Mouse (Mus musculus): ENCODE data around the gene Gapvd1. TPM values are rescaled to one million over a fixed set of nuclear protein-coding genes. Genes with fewer than 3 reads are reported as not detected.

Gene Gapvd1
- polyA plus RNA-seq, 1 experiment from 2014 or later = 89.4 TPM

- Histone ChIP-seq H3K4me1 (peaks cover 31% of the 10 kb centered on the region), H3K27ac (no peak overlapping the region), H3K36me3 (replicated peaks) (peaks cover 15% of the 10 kb centered on the region), H3K27me3 (ENCODE audit: poor library complexity, severe bottlenecking) (peaks cover 46% of the 10 kb centered on the region), H3K4me3 (no peak overlapping the region), H3K9me3 (no peaks in the 10 kb centered on the region)
- WGBS = 90% methylated on average over 6 of the region's 6 CpGs
- no peak for DNase-seq (ENCODE audit: extremely low spot score, low spot score)
Observed at GRCm38 (mm10) chr2:34670470-34670869, 84.6 kb downstream of the Gapvd1 start.

- Histone ChIP-seq H3K27me3 (ENCODE audit: poor library complexity, severe bottlenecking) (peaks cover 46% of the 10 kb centered on the region), H3K27ac (no peak overlapping the region)
Observed at GRCm38 (mm10) chr2:34669203-34669746, 85.8 kb downstream of the Gapvd1 start.

GRCm38 (mm10) chr2:34668440-34669191 is 86.4 kb downstream of the Gapvd1 start:
- H3K4me1 ChIP-seq = peaks cover 31% of the 10 kb centered on the region
- H3K36me3 ChIP-seq (replicated peaks) = no peaks in the 10 kb centered on the region
- 48% methylated on average over 17 of the region's 17 CpGs for WGBS
- H3K9me3 ChIP-seq = 0 out of 2 replicates have a peak, but pooled peaks cover 2% of the 10 kb centered on the region
- no peak overlapping the region for H3K27ac ChIP-seq
- H3K27me3 ChIP-seq (ENCODE audit: poor library complexity, severe bottlenecking) = peaks cover 46% of the 10 kb centered on the region
- no peak overlapping the region for H3K4me3 ChIP-seq
- no peak for DNase-seq (ENCODE audit: extremely low spot score, low spot score)

More at GRCm38 (mm10) chr2:34669203-34669746, 85.8 kb downstream of the Gapvd1 start:
- H3K36me3 ChIP-seq (replicated peaks) = peaks cover 5% of the 10 kb centered on the region
- WGBS = 73% methylated on average over 8 of the region's 8 CpGs
- no peak for DNase-seq (ENCODE audit: extremely low spot score, low spot score)
- H3K9me3 ChIP-seq = no peaks in the 10 kb centered on the region
- peaks cover 31% of the 10 kb centered on the region for H3K4me1 ChIP-seq
- H3K4me3 ChIP-seq = no peak overlapping the region

GRCm38 (mm10) chr2:34667820-34668219 is 87.2 kb downstream of the Gapvd1 start:
- DNase-seq (ENCODE audit: extremely low spot score, low spot score) = no peak
- H3K36me3 ChIP-seq (replicated peaks) = no peaks in the 10 kb centered on the region
- WGBS = 21% methylated on average over 10 of the region's 10 CpGs
- H3K4me3 ChIP-seq = no peak overlapping the region
- peaks cover 46% of the 10 kb centered on the region for H3K27me3 ChIP-seq (ENCODE audit: poor library complexity, severe bottlenecking)
- H3K27ac ChIP-seq = no peak overlapping the region
- peaks cover 31% of the 10 kb centered on the region for H3K4me1 ChIP-seq
- 0 out of 2 replicates have a peak, but pooled peaks cover 2% of the 10 kb centered on the region for H3K9me3 ChIP-seq

DNA sequence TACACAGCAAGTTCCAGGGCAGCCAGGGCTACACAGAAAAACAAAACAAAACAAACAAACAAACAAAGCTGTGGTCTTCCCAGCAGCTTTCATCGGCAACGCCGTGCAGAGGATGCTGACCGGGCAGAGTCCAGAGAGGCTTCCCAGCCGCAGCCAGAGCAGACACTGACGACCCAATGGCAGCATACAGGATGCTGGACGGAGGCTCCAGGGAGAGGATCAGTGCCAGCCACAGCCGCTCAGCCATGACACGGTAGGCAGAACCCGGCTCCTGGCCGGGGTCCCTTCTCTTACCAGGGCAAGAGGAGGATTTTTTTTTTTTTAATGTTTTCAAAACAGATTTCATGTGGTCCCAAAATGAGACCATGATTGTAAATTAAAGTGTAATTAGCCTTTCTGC is 107.6 kb downstream of the Gapvd1 start:
- H3K27me3 ChIP-seq (ENCODE audit: poor library complexity, severe bottlenecking) = peaks cover 30% of the 10 kb centered on the region
- H3K36me3 ChIP-seq (replicated peaks) = no peaks in the 10 kb centered on the region
- H3K4me1 ChIP-seq = peaks cover 14% of the 10 kb centered on the region
- DNase-seq (ENCODE audit: extremely low spot score, low spot score) = no peak
- 0 out of 2 replicates have a peak, but pooled peaks cover 4% of the 10 kb centered on the region for H3K9me3 ChIP-seq
- no peak overlapping the region for H3K27ac ChIP-seq
- 75% methylated on average over 11 of the region's 11 CpGs for WGBS
- H3K4me3 ChIP-seq = no peak overlapping the region

DNA sequence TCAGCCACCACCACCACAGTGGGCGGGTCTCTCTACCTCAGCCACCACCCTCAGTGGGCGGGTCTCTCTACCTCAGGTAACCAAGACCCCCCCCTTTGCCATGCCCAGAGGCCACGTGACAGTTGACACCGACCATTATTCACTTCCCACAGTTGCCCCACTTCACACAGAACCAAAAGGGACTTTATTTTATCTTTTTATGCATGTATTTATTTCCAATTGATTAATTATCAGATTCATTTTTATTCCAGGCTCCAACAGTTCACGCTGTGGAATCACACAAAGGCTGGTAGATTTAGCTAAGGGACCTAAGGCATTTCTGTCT is 108.5 kb downstream of the Gapvd1 start:
- Histone ChIP-seq H3K4me3 (peak overlapping the region; percentile 53), H3K36me3 (replicated peaks) (no peaks in the 10 kb centered on the region), H3K9me3 (0 out of 2 replicates have a peak, but pooled peaks cover 2% of the 10 kb centered on the region), H3K27me3 (ENCODE audit: poor library complexity, severe bottlenecking) (peaks cover 30% of the 10 kb centered on the region), H3K27ac (no peak overlapping the region), H3K4me1 (peaks cover 14% of the 10 kb centered on the region)
- DNase-seq (ENCODE audit: extremely low spot score, low spot score) = no peak
- 12% methylated on average over 5 of the region's 5 CpGs for WGBS

GRCm38 (mm10) chr2:34645851-34646540 is 109.0 kb downstream of the Gapvd1 start:
- peak overlapping the region; percentile 53 for H3K4me3 ChIP-seq
- peaks cover 14% of the 10 kb centered on the region for H3K4me1 ChIP-seq
- no peaks in the 10 kb centered on the region for H3K9me3 ChIP-seq
- H3K27ac ChIP-seq = 0 out of 2 replicates have a peak overlapping the region, but pooled peaks have one; percentile 25
- peaks cover 30% of the 10 kb centered on the region for H3K27me3 ChIP-seq (ENCODE audit: poor library complexity, severe bottlenecking)
- H3K36me3 ChIP-seq (replicated peaks) = no peaks in the 10 kb centered on the region
- peak; percentile 74 for DNase-seq (ENCODE audit: extremely low spot score, low spot score)
- 13% methylated on average over 21 of the region's 21 CpGs for WGBS

DNA sequence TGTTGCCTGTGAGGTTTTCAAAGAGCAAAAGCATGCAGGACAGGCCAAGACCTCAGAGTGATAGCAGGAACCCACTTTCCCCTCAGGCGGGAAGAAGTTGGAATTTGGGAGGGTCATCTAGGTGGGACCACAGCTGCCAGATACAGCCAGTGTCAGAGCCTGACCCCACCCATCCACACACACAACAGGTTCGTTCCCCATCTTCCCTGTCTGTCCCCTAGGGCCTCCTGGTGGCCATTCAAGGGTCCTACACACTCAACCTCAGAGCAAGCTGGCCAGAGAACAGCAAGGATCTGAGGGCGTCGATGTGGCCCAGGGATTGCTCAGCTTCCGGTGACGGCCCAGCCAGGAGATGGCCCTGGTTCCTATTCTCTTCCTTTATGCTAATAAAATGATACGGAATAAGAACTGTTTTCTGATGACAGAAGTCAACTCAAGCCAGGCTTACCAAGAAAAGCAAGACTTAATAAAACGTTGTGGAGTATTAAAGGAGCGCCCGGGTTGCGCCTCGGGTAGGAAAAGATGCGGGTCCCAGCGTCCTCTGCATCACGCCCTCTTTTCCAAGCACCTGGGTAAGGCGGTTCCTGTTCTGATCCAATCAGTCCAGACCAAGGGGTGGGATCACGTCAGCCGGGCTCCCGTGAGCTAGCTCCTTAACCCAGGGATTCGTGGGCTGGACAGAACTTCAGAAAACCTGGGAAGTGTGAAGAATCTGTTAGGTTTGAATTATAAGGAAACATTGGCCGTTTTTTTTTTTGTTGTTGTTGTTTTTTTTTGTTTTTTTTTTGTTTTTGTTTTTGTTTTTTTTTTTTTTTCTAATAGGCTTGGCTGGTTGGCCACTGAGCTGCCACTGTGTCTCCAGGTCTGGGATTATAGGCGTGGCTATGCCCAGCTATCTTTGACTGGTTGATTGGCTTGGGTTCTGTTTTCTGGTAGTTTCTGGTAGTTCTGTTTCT is 110.2 kb downstream of the Gapvd1 start:
- peak; percentile 46 for DNase-seq (ENCODE audit: extremely low spot score, low spot score)
- no peaks in the 10 kb centered on the region for H3K36me3 ChIP-seq (replicated peaks)
- peaks cover 14% of the 10 kb centered on the region for H3K4me1 ChIP-seq
- no peaks in the 10 kb centered on the region for H3K9me3 ChIP-seq
- 25% methylated on average over 22 of the region's 22 CpGs for WGBS
- H3K27me3 ChIP-seq (ENCODE audit: poor library complexity, severe bottlenecking) = peaks cover 39% of the 10 kb centered on the region
- no peak overlapping the region for H3K4me3 ChIP-seq
- H3K27ac ChIP-seq = no peak overlapping the region

GRCm38 (mm10) chr2:34642351-34642750 is 112.7 kb downstream of the Gapvd1 start:
- peak; percentile 30 for DNase-seq (ENCODE audit: extremely low spot score, low spot score)
- peaks cover 58% of the 10 kb centered on the region for H3K27me3 ChIP-seq (ENCODE audit: poor library complexity, severe bottlenecking)
- WGBS = 30% methylated on average over 2 of the region's 2 CpGs
- H3K36me3 ChIP-seq (replicated peaks) = no peaks in the 10 kb centered on the region
- no peak overlapping the region for H3K27ac ChIP-seq
- H3K9me3 ChIP-seq = no peaks in the 10 kb centered on the region
- peaks cover 30% of the 10 kb centered on the region for H3K4me1 ChIP-seq
- H3K4me3 ChIP-seq = no peak overlapping the region

DNA sequence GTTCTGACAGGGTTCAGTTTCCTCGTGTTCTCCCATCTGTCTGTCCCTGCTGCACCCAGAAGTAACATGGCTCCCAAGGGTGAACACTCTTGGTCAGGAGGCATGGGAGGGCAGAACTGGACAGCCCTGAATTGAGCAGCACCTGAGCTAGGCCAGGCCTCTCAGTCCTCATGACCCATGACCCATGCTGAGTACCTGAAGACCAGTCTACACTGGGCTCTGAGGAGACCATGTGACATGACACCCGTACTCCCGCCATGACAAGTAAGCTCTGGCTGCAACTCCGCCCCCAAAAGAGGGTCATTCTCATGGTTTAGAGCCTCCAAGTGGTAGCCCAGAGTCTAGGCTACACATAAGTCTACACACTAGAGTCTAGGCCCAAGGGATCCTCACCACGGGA is 115.3 kb downstream of the Gapvd1 start:
- Histone ChIP-seq H3K9me3 (no peaks in the 10 kb centered on the region), H3K36me3 (replicated peaks) (no peaks in the 10 kb centered on the region), H3K4me1 (peaks cover 28% of the 10 kb centered on the region), H3K27me3 (ENCODE audit: poor library complexity, severe bottlenecking) (peaks cover 41% of the 10 kb centered on the region), H3K4me3 (no peak overlapping the region), H3K27ac (no peak overlapping the region)
- WGBS = 67% methylated on average over 5 of the region's 5 CpGs
- no peak for DNase-seq (ENCODE audit: extremely low spot score, low spot score)

DNA sequence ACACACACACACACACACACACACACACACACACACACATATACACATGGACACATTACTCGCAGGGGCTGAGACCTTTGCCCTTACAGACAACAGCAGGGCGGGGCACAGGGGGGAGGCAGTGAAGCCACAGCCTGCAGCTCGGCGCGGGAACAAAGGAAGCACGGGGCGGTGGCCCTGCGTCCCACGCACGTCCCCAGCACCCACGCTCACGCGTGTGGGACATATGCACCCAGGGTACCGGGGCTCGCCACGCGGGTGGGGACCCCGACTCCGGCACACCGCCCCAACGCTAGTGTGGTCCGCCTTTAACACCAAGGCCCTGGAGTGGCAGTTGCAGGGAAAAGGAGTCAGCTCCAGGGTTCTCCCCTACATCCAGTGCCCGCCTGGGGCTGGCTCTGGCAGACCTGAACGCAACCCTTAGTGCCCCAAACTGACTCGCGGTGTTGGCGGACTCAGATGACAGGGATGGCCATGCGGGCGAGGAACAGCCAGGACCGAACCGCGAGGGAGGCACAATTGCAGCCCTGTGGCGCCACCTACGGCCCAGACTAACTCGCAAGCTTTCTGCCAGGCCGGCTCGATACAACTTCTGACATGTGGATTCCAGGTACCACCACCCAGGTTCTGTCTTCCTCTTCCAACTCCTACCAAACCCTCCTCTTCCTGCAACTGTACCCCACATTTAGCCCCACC is 115.9 kb downstream of the Gapvd1 start:
- WGBS = 13% methylated on average over 37 of the region's 37 CpGs

More for the DNA sequence above, 115.9 kb downstream of the Gapvd1 start:
- DNase-seq (ENCODE audit: extremely low spot score, low spot score) = peak; percentile 87
- Histone ChIP-seq H3K27ac (peak overlapping the region; percentile 84), H3K4me1 (peaks cover 33% of the 10 kb centered on the region), H3K27me3 (ENCODE audit: poor library complexity, severe bottlenecking) (peaks cover 35% of the 10 kb centered on the region), H3K9me3 (no peaks in the 10 kb centered on the region), H3K4me3 (peak overlapping the region; percentile 56), H3K36me3 (replicated peaks) (no peaks in the 10 kb centered on the region)
